ENCODE assay signal across 17 mouse cellular contexts in the genomic region with DNA sequence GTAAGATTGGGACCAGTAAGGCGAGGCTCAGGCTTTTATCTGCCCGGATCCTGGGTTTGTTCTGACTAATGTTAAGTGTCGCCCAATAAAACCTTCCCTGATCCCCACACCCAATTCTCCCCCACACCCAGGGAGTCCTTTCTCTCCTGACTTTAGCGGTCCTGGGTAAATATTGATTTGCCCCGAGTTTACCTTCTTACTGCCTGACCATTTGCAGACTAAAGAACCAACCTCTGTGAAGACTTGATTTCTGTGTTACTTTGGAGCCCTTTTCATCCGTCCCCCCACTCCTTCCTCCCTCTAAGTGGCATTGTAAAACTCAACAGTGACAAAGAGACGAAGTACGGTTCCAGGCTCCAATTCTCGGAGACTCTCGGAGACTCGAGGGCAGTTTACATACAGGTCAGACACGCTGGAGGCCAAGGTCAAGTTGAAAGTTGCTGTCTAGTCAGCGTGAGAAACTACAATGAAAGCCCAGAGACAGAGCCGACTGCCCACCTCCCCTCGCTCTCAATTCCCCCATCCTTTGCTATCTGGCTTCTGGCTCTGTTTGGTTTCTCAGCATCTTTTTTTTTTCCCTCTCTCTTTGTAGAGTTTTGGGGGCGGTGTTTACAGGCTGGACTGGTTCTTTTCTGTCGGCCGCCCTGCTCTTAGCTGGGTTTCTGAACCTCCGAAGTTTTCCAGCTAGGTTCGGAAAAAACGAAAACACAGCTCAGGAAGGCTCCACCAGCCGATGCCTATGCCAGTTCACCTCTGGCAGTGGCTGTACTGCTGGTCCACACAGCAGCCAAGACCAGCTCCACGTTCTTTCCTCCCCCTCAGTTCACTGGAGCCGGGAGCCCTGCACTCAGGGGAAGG. TPM values are rescaled to one million over a fixed set of nuclear protein-coding genes. Genes with fewer than 3 reads are reported as not detected.
DNase-seq lines count a peak whose midpoint lies in the region; ATAC-seq and TF ChIP-seq lines count a peak whose summit lies in the region.
"Had no signal": no experiment of that assay in that cellular context is flagged by ENCODE, and none has a peak within 500 bp of the region (broad histone marks: within the 10 kb centered on the region; RNA-seq: fewer than 3 reads in every experiment).

No protein-coding gene starts in this region.

- peak; percentile 16 for DNase-seq in kidney, adult 2 months
- peak; percentile 26 for DNase-seq in thymus, postnatal 4 days
- no peak for DNase-seq in thymus, postnatal 0 days (ENCODE audit: low spot score)
- peak; percentile 28 for DNase-seq in yolk sac, embryonic 10.5 days (ENCODE audit: low spot score)
- no peak for DNase-seq in layer of hippocampus, postnatal 25 days (ENCODE audit: extremely low spot score in 1 of 2, low spot score in 1 of 2)
- no peak for DNase-seq in cerebellum, adult 18-20 months
- DNase-seq: adrenal gland, postnatal 25 days; cerebellum, adult 11 months; right cerebral cortex, postnatal 4 days had no signal

- H3K27ac ChIP-seq in kidney, adult 2 months (ENCODE audit: insufficient read depth, low read depth, low read length) = no peak overlapping the region
- no peak overlapping the region for H3K27ac ChIP-seq in kidney, embryonic 15.5 days
- H3K27ac ChIP-seq in embryonic fibroblast, embryonic 13.5 days (ENCODE audit: insufficient read depth, low read length) = no peak overlapping the region
- H3K27ac ChIP-seq: forebrain, embryonic 13.5 days; left cerebral cortex, adult 2 months; liver, embryonic 15.5 days had no signal

- H3K4me2 ChIP-seq in kidney, embryonic 15.5 days = no peak overlapping the region
- H3K4me2 ChIP-seq: forebrain, embryonic 13.5 days; liver, embryonic 15.5 days had no signal

- WGBS in kidney, adult 2 months = 11% methylated on average over 24 of the region's 24 CpGs
- 2% methylated on average over 24 of the region's 24 CpGs for WGBS in kidney, embryonic 15.5 days

- TF ChIP-seq CTCF in kidney, adult 2 months (conservative IDR thresholded peaks at IDR 0.05; ENCODE audit: insufficient read depth, insufficient read length, low read depth, low read length) = no peak
- no peak for TF ChIP-seq CTCF in embryonic fibroblast, embryonic 13.5 days (IDR thresholded peaks at IDR 0.05; ENCODE audit: borderline replicate concordance, insufficient read depth, low read length)

- no peaks in the 10 kb centered on the region for H3K9me3 ChIP-seq in kidney, embryonic 15.5 days (replicated peaks)
- H3K9me3 ChIP-seq: forebrain, embryonic 13.5 days; liver, embryonic 15.5 days had no signal

- peaks cover 34% of the 10 kb centered on the region for H3K27me3 ChIP-seq in kidney, adult 2 months (replicated peaks; ENCODE audit: control insufficient read depth, insufficient read depth, low read length)
- peaks cover 97% of the 10 kb centered on the region for H3K27me3 ChIP-seq in kidney, embryonic 15.5 days

- no peak for ATAC-seq in kidney, embryonic 15.5 days (replicated peaks; ENCODE audit: low FRiP score)
- ATAC-seq: forebrain, embryonic 13.5 days had no signal

- no peak for TF ChIP-seq POLR2A in kidney, adult 2 months (IDR thresholded peaks at IDR 0.05; ENCODE audit: low read depth, low read length)
- no peak for TF ChIP-seq POLR2A in embryonic fibroblast, embryonic 13.5 days (IDR thresholded peaks at IDR 0.05; ENCODE audit: low read depth, low read length)

- no peak overlapping the region for H3K4me3 ChIP-seq in kidney, adult 2 months (ENCODE audit: insufficient read depth, low read depth, low read length)
- no peak overlapping the region for H3K4me3 ChIP-seq in kidney, embryonic 15.5 days (replicated peaks)
- 0 out of 2 replicates have a peak overlapping the region, but pooled peaks have one; percentile 8 for H3K4me3 ChIP-seq in embryonic fibroblast, embryonic 13.5 days (ENCODE audit: insufficient read depth, low read length)
- H3K4me3 ChIP-seq: forebrain, embryonic 13.5 days; left cerebral cortex, adult 2 months; liver, embryonic 15.5 days had no signal

- H3K36me3 ChIP-seq in kidney, adult 2 months (ENCODE audit: control insufficient read depth, insufficient read depth, low read length) = no peaks in the 10 kb centered on the region
- no peaks in the 10 kb centered on the region for H3K36me3 ChIP-seq in kidney, embryonic 15.5 days
- H3K36me3 ChIP-seq: liver, embryonic 15.5 days had no signal

- H3K4me1 ChIP-seq in kidney, adult 2 months (ENCODE audit: control insufficient read depth, insufficient read depth, low read length) = no peaks in the 10 kb centered on the region
- H3K4me1 ChIP-seq in kidney, embryonic 15.5 days = peaks cover 22% of the 10 kb centered on the region
- no peaks in the 10 kb centered on the region; the same call in 1 of the 2 replicates for H3K4me1 ChIP-seq in embryonic fibroblast, embryonic 13.5 days (ENCODE audit: control insufficient read depth, insufficient read depth, low read length)

- H3K9ac ChIP-seq in kidney, embryonic 15.5 days = no peak overlapping the region
- H3K9ac ChIP-seq: forebrain, embryonic 13.5 days; liver, embryonic 15.5 days had no signal

RNA-seq across cellular contexts. Expression of a gene that starts 2.0 kb away (rescaled TPM):
- polyA plus RNA-seq in kidney, adult 2 months (2012; rRNA removed) = not detected in 2 replicates
- 0.13 and 0.43 TPM in 2 replicates for polyA plus RNA-seq in kidney, embryonic 15.5 days (2015; fragmentation: Nextera tagmentation; extraction: Ambion mirVana)
- polyA plus RNA-seq in thymus, postnatal 0 days (2015; fragmentation: Nextera tagmentation; extraction: Ambion mirVana) = not detected in 2 replicates
- polyA plus RNA-seq in embryonic fibroblast, embryonic 13.5 days (2011; ENCODE audit: insufficient read length, low read depth, missing spikeins) = 3.3 and 5.0 TPM in 2 replicates
- not detected for total RNA-seq in layer of hippocampus, postnatal 25 days (2021)
- total RNA-seq: adrenal gland, postnatal 25 days; heart, postnatal 10 days; left cerebral cortex, adult 2 months; neutrophil, adult 5-6 weeks had no signal
- polyA plus RNA-seq: forebrain, embryonic 13.5 days; liver, embryonic 15.5 days; stomach, embryonic 16.5 days had no signal

RNA-seq across cellular contexts. Expression of a gene that starts 17.1 kb away (rescaled TPM):
- polyA plus RNA-seq in kidney, adult 2 months (2012; rRNA removed) = 3.7 TPM in 2 replicates
- polyA plus RNA-seq in kidney, embryonic 15.5 days (2015; fragmentation: Nextera tagmentation; extraction: Ambion mirVana) = 34.3 and 34.8 TPM in 2 replicates
- polyA plus RNA-seq in thymus, postnatal 0 days (2015; fragmentation: Nextera tagmentation; extraction: Ambion mirVana) = not detected in 2 replicates
- polyA plus RNA-seq in embryonic fibroblast, embryonic 13.5 days (2011; ENCODE audit: insufficient read length, low read depth, missing spikeins) = 5.1 and 9.2 TPM in 2 replicates
- total RNA-seq in layer of hippocampus, postnatal 25 days (2021) = not detected
- total RNA-seq: adrenal gland, postnatal 25 days; heart, postnatal 10 days; left cerebral cortex, adult 2 months; neutrophil, adult 5-6 weeks had no signal
- polyA plus RNA-seq: liver, embryonic 15.5 days; stomach, embryonic 16.5 days had no signal

RNA-seq across cellular contexts. Expression of a gene that starts 22.0 kb away (rescaled TPM):
- 34.0 and 34.4 TPM in 2 replicates for polyA plus RNA-seq in kidney, adult 2 months (2012; rRNA removed)
- 157 and 172 TPM in 2 replicates for polyA plus RNA-seq in kidney, embryonic 15.5 days (2015; fragmentation: Nextera tagmentation; extraction: Ambion mirVana)
- polyA plus RNA-seq in thymus, postnatal 0 days (2015; fragmentation: Nextera tagmentation; extraction: Ambion mirVana) = 0.08 and 0.19 TPM in 2 replicates
- polyA plus RNA-seq in embryonic fibroblast, embryonic 13.5 days (2011; ENCODE audit: insufficient read length, low read depth, missing spikeins) = 12.1 and 18.2 TPM in 2 replicates
- not detected for total RNA-seq in layer of hippocampus, postnatal 25 days (2021)
- total RNA-seq: adrenal gland, postnatal 25 days; heart, postnatal 10 days; left cerebral cortex, adult 2 months; neutrophil, adult 5-6 weeks had no signal

RNA-seq across cellular contexts. Expression of a gene that starts 31.8 kb away (rescaled TPM):
- 36.0 and 63.1 TPM in 2 replicates for polyA plus RNA-seq in kidney, adult 2 months (2012; rRNA removed)
- polyA plus RNA-seq in kidney, embryonic 15.5 days (2015; fragmentation: Nextera tagmentation; extraction: Ambion mirVana) = 53.4 and 65.1 TPM in 2 replicates
- polyA plus RNA-seq in thymus, postnatal 0 days (2015; fragmentation: Nextera tagmentation; extraction: Ambion mirVana) = 0.62 and 0.81 TPM in 2 replicates
- 9.9 and 13.6 TPM in 2 replicates for polyA plus RNA-seq in embryonic fibroblast, embryonic 13.5 days (2011; ENCODE audit: insufficient read length, low read depth, missing spikeins)
- not detected for total RNA-seq in layer of hippocampus, postnatal 25 days (2021)
- total RNA-seq: heart, postnatal 10 days; left cerebral cortex, adult 2 months; neutrophil, adult 5-6 weeks had no signal
- polyA plus RNA-seq: forebrain, embryonic 13.5 days had no signal

RNA-seq across cellular contexts. Expression of a gene that starts 41.0 kb away (rescaled TPM):
- 44.1 and 45.9 TPM in 2 replicates for polyA plus RNA-seq in kidney, adult 2 months (2012; rRNA removed)
- polyA plus RNA-seq in kidney, embryonic 15.5 days (2015; fragmentation: Nextera tagmentation; extraction: Ambion mirVana) = 26.7 and 27.2 TPM in 2 replicates
- polyA plus RNA-seq in thymus, postnatal 0 days (2015; fragmentation: Nextera tagmentation; extraction: Ambion mirVana) = 0.71 and 1.4 TPM in 2 replicates
- polyA plus RNA-seq in embryonic fibroblast, embryonic 13.5 days (2011; ENCODE audit: insufficient read length, low read depth, missing spikeins) = 15.8 and 21.6 TPM in 2 replicates
- total RNA-seq in layer of hippocampus, postnatal 25 days (2021) = not detected
- total RNA-seq: left cerebral cortex, adult 2 months; neutrophil, adult 5-6 weeks had no signal
- polyA plus RNA-seq: forebrain, embryonic 13.5 days had no signal

Comparison
In these comparisons a context has a peak if more than half of its experiments do, and no peak if none do; other contexts are left out.
1. DNase-seq: peak in kidney, adult 2 months (single experiment), thymus, postnatal 4 days (single experiment) and yolk sac, embryonic 10.5 days (single experiment); none in thymus, postnatal 0 days (single experiment), layer of hippocampus, postnatal 25 days (0 of 2) and cerebellum, adult 18-20 months (0 of 2).
2. RNA of a gene that starts 22.0 kb away (polyA plus RNA-seq): 157 to 172 TPM in kidney, embryonic 15.5 days, 34.0 to 34.4 TPM in kidney, adult 2 months and 12.1 to 18.2 TPM in embryonic fibroblast, embryonic 13.5 days; 0.08 to 0.19 TPM in thymus, postnatal 0 days; every median in the first group is over 10 times any median in the second.